Mouse (Mus musculus) limb, embryonic 15.5 days (tissue): ENCODE results near the gene Ube2z. TPM values are rescaled to one million over a fixed set of nuclear protein-coding genes. Genes with fewer than 3 reads are reported as not detected.

Experiments used
- ATAC-seq: fragments of 200-750 bp; cut with Nextera tagmentation; 2 replicates; pipeline ENCODE4 v1.8.0; 2017; ENCODE audit warnings: low read depth, moderate TSS enrichment; ENCODE audit not compliant: insufficient number of reproducible peaks, low FRiP score, low TSS enrichment
- H3K27ac ChIP-seq: fragments of 300-500 bp; sonication (generic); 2 replicates; pipeline ENCODE4 v1.5.1; 2015; ENCODE audit warnings: moderate library complexity, mild to moderate bottlenecking, inconsistent platforms
- H3K27me3 ChIP-seq: fragments of 300-500 bp; sonication (generic); 2 replicates; pipeline ENCODE4 v1.6.1; 2015; ENCODE audit warnings: inconsistent platforms
- H3K36me3 ChIP-seq: fragments of 300-500 bp; sonication (generic); 2 replicates; pipeline ENCODE4 v1.6.1; 2015; ENCODE audit warnings: inconsistent platforms
- H3K4me1 ChIP-seq: fragments of 300-500 bp; sonication (generic); 2 replicates; pipeline ENCODE4 v1.6.1; 2015; ENCODE audit warnings: inconsistent platforms
- H3K4me2 ChIP-seq: fragments of 300-500 bp; sonication (generic); 2 replicates; pipeline ENCODE4 v1.6.1; 2015; ENCODE audit warnings: mild to moderate bottlenecking, inconsistent platforms
- H3K4me3 ChIP-seq: fragments of 300-500 bp; sonication (generic); 2 replicates; pipeline ENCODE4 v1.5.1; 2015; ENCODE audit warnings: mild to moderate bottlenecking, inconsistent platforms
- H3K9ac ChIP-seq: fragments of 300-500 bp; sonication (generic); 2 replicates; pipeline ENCODE4 v1.6.1; 2015; ENCODE audit warnings: inconsistent platforms
- H3K9me3 ChIP-seq: fragments of 300-500 bp; sonication (generic); 2 replicates; pipeline ENCODE4 v1.6.1; 2016; ENCODE audit warnings: inconsistent platforms
- WGBS: fragments of 180-500 bp; shearing (Covaris S2); methylation state at CpG from one replicate; pipeline ENCODE4 v1.1.7; 2015; 5-methylcytosine and 5-hydroxymethylcytosine counted together
- polyA plus RNA-seq: library from polyadenylated mRNA; unstranded; fragments of >200 nt; fragmentation: Nextera tagmentation; extraction: Ambion mirVana; gene quantifications from 2 replicates; pipeline ENCODE4 v1.2.1, GENCODE M21; 2015

Gene Ube2z
- polyA plus RNA-seq, 1 experiment from 2014 or later = 45.2 TPM

DNA sequence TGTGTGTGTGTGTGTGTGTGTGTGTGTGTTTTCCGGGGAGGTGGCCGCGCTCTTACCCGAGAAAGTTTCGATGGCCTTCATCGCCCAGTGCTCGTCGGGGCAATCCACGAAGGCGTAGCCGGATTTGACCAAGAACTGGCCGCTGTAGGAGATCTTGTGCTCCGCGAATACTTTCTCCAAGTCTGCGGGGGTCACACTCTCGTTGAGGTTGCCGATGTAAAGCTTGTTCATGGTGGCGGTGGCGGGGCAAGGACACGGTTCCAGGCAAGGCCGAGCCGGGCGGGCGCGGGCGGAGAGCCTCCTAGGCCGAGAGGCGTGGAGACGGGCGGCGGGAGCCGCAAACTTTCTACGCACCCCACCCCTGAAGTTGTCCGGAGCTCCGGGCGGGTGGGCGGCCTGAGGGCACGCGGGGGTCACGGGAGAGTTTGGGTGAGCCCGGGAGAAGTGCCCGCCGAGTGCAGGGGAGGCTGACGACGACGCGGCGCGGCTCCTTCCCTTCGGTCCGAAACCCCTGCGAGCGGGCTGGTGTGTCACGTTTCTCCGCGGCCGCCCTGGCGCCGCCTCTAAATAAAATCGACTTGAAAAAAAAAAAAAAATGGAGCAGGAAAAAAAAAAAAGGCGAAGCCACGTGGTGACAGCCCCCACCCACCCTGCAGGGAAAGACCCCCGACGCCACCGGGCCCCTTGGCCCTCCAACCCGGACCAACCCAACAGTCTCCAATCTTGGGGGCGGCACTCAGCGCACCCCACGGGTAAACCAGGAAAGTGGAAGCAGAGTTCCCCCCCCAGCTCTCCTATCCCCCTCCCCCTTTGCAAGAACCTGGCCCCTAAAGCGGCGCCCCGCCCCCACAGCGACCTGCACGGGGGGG, 59.6 kb downstream of the Ube2z start, which contains the start of gene Igf2bp1:
TSS of gene Igf2bp1 (minus strand) at position 538 of the 869 bp plus-strand sequence.
- peak; percentile 52 for ATAC-seq
- H3K27ac ChIP-seq = peak within 1 kb of the TSS; percentile 95
- under 1% methylated on average over 63 of the region's 74 CpGs for WGBS

DNA sequence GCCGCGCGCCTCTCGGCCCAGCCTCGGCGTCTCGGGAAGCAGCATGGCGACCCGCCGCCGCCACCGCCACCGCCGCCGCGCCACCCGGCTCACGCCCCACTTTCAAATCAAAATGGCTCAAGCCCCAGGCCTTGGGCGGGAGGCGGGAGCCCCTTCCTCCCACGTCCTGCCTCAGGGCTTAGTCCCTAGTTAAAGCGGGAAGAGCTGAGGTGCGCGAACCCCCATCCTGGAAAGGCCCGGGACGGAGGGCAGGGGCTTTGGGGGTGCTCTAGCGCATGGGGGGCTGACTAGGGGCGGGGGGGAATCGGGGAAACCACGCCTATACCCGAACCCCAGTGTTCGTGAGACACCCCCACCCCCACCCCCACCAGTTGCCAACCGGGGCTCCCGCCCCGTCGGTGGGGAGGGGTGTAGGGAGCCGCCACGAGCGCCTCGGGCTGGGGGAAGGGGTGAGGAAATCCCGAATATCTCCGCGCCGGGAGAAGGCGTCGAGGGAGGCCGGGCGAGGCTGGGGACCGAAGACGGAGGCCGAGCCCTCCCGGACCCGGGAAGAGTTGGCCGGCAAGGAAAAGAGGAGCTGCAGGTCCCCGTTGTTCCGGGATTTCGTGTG, 60.3 kb downstream of the Ube2z start:
- WGBS = under 1% methylated on average over 43 of the region's 57 CpGs
- ATAC-seq = peak; percentile 54

More for the DNA sequence above, 59.6 kb downstream of the Ube2z start, which contains the start of gene Igf2bp1:
- peaks cover 7% of the 10 kb centered on the region; the same call in 1 of the 2 replicates for H3K27me3 ChIP-seq
- peak within 1 kb of the TSS; percentile 76 for H3K4me3 ChIP-seq
- no peaks in the 10 kb centered on the region for H3K36me3 ChIP-seq
- H3K4me2 ChIP-seq = peak within 1 kb of the TSS; percentile 96
- H3K9me3 ChIP-seq = no peaks in the 10 kb centered on the region
- peaks cover 41% of the 10 kb centered on the region for H3K4me1 ChIP-seq
- peak within 1 kb of the TSS; percentile 87 for H3K9ac ChIP-seq

GRCm38 (mm10) chr11:96003969-96004792, 61.0 kb downstream of the Ube2z start:
- Histone ChIP-seq H3K4me1 (peaks cover 41% of the 10 kb centered on the region), H3K27ac (peak overlapping the region; percentile 95), H3K9me3 (no peaks in the 10 kb centered on the region), H3K4me2 (peak overlapping the region; percentile 96), H3K4me3 (peak overlapping the region; percentile 76), H3K27me3 (peaks cover 7% of the 10 kb centered on the region; the same call in 1 of the 2 replicates), H3K36me3 (no peaks in the 10 kb centered on the region), H3K9ac (peak overlapping the region; percentile 87)
- WGBS = under 1% methylated on average over 31 of the region's 32 CpGs
- no peak for ATAC-seq

More for the DNA sequence above, 60.3 kb downstream of the Ube2z start:
- Histone ChIP-seq H3K4me3 (peak overlapping the region; percentile 76), H3K4me1 (peaks cover 41% of the 10 kb centered on the region), H3K9me3 (no peaks in the 10 kb centered on the region), H3K27ac (peak overlapping the region; percentile 95), H3K27me3 (peaks cover 7% of the 10 kb centered on the region; the same call in 1 of the 2 replicates), H3K4me2 (peak overlapping the region; percentile 96), H3K9ac (peak overlapping the region; percentile 87), H3K36me3 (no peaks in the 10 kb centered on the region)

DNA sequence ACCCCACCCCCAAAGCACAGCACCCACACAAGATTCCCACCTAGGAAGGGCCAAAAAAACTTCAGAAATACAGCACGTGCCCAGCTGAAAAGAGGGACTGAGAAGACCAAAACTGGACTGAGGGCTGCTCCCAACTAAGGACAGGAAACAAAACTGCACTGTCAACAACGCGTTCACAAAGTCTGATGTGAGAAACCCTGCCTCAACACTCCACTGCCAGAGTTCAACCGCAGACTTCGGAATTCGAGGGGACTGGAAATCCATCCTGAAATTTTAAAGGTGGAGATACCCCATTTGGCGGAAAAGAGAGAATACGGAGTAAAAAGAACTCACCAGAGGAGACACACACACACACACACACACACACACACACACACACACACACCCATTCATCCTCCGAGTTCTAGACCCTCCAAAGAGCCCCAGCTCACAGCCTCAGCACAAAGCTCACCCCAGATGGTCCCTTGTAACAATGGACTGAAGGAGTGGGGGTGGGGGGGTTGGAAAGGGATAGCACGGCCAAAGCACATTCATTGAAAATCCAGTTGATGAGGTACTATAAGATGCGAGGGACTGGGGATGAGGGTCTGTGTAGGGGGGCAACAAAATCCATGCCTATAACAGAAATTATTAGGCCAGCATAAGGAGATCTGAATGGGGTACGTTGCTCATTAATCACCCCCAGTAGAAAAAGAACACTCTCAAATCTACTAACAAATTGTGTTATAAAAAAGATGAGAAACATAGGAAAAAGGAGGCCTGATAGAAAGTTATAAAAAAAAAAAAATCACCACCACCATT, 61.9 kb downstream of the Ube2z start:
- H3K9ac ChIP-seq = 0 out of 2 replicates have a peak overlapping the region, but pooled peaks have one; percentile 14
- no peaks in the 10 kb centered on the region for H3K9me3 ChIP-seq
- H3K4me2 ChIP-seq = peak overlapping the region; percentile 96
- peak overlapping the region; percentile 95; the same call in 1 of the 2 replicates for H3K27ac ChIP-seq
- H3K36me3 ChIP-seq = no peaks in the 10 kb centered on the region
- H3K27me3 ChIP-seq = peaks cover 7% of the 10 kb centered on the region; the same call in 1 of the 2 replicates
- ATAC-seq = no peak
- 2% methylated on average over 12 of the region's 12 CpGs for WGBS
- peak overlapping the region; percentile 76 for H3K4me3 ChIP-seq
- H3K4me1 ChIP-seq = peaks cover 44% of the 10 kb centered on the region

Other genes starting within 250 kb of the Ube2z start
- gene Phospho1, start 240.9 kb downstream of the Ube2z start, polyA plus RNA-seq = 2.8 and 3.9 TPM in 2 replicates
- gene Gngt2, start 228.2 kb downstream of the Ube2z start, polyA plus RNA-seq = 16.9 and 18.7 TPM in 2 replicates
- gene Abi3, start 222.9 kb downstream of the Ube2z start, polyA plus RNA-seq = 7.0 and 7.2 TPM in 2 replicates
- gene B4galnt2, start 150.5 kb downstream of the Ube2z start, polyA plus RNA-seq = not detected in 2 replicates
- 38.8 and 41.4 TPM in 2 replicates for gene Igf2bp1, start 59.4 kb downstream of the Ube2z start, polyA plus RNA-seq
- not detected in 2 replicates for gene Gip, start 40.8 kb downstream of the Ube2z start, polyA plus RNA-seq
- 89.0 and 99.0 TPM in 2 replicates for gene Snf8, start 30.5 kb downstream of the Ube2z start, polyA plus RNA-seq
- gene Atp5g1, start 10.3 kb upstream of the Ube2z start, polyA plus RNA-seq = 498 and 615 TPM in 2 replicates
- gene Calcoco2, start 46.6 kb upstream of the Ube2z start, polyA plus RNA-seq = not detected in 2 replicates
- gene Ttll6, start 68.4 kb upstream of the Ube2z start, polyA plus RNA-seq = not detected in 2 replicates
- 0.12 TPM in 1 of 2 replicates, not detected in the other for gene Hoxb13, start 128.9 kb upstream of the Ube2z start, polyA plus RNA-seq
- 0.98 and 1.4 TPM in 2 replicates for gene Hoxb9, start 206.1 kb upstream of the Ube2z start, polyA plus RNA-seq
- gene Hoxb8, start 216.5 kb upstream of the Ube2z start, polyA plus RNA-seq = 0.36 and 0.37 TPM in 2 replicates
- gene Hoxb7, start 221.2 kb upstream of the Ube2z start, polyA plus RNA-seq = 3.3 and 4.2 TPM in 2 replicates
- gene Hoxb6, start 227.1 kb upstream of the Ube2z start, polyA plus RNA-seq = 0.31 and 0.55 TPM in 2 replicates
- 0.60 and 0.73 TPM in 2 replicates for gene Hoxb5, start 237.9 kb upstream of the Ube2z start, polyA plus RNA-seq